Mouse (Mus musculus): ENCODE data around the gene Cwh43.
A peak's percentile ranks its signal among the peaks of the same experiment; 100 is the strongest.

Cwh43 gene

DNA sequence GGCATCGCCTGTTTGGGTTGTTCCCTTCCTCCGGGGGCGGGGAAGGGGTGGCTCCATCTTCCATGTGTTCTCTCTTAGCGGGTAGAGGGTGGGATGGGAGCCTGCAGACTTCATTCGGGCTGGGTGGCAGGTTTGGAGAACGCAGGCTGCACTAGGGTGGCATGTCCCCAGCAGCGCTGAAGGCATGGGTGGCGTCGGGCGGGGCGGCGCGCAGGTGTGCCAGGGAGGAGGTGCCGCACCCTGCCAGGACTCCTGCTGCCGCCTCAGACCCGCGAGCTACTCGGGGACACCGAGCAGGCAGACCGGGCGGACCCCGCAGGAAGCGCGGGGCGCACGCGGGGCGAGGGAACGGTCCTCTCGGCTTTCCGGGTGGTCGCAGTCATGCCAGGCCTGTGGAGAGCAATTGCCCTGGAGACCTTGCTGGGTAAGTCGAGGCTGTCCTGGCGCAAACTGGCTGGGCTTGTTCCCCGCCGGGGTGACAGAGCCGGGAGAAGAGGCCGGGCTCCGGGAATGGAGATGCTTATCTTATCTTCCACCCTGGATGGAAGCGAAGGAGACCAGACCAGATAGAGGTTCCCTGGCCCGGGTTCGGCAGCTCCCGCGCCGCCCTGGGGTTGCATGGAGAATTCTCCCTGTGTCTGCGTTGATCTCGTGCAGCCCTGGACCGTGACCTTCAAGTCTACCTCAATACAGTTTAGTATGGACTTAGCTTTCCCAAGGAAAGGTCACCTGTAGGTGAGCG is at the start of gene Cwh43:
Cwh43 (plus strand) TSS at position 95 of the 742 bp plus-strand sequence.
- peak; percentile 62 to 66 for DNase-seq (ENCODE audit: low spot score in 2 of 2)

DNA sequence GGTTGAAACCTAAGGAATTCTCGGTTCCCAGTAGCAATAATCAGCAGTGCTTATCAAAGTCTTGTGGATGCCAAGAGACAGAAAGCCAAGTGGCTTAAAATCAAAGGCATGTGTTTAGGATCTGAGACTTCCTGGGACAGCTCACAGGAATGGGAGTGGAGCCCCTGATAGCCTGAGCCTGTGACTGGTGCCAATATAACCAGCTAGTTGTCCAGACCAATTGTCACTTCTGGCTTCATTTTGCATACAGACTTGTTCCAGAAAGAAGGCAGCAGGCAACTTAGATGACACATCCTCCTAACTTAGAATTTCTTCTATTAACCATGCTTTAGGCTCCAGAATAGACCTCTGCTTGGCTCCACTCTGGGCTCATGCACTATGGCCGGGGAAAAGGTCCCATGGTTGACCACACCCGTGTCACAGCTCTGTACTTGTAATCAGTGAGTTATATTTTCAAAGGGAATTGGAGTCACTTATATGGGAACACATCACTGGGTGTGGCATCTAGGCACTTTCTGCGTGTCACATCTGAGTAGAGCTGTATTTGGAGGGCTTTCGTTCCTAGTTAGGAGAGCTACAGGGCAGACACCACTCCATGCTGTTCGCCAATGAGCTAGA is 46.6 kb upstream of the Cwh43 start:
- DNase-seq (ENCODE audit: low spot score in 2 of 2): no peak

DNA sequence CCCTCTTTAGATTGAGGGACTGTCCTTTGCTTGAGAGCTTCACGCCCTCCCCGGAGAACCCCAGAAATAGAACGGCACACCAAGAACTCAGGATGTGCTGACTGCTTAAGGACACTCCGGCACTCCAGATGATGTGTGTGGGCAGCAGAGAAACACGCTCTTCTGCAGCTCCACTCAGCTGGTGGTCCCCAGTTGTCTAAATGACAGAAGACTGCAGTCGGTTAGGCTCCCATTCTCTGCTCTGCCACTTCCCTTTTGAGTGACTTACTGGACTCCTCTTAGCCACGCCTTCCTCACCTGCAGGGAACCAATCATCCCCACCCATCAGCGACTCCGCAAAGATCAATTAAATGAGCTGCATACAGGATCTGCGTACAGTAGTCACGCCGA is 46.1 kb upstream of the Cwh43 start:
- peak; percentile 54 to 80 for DNase-seq (ENCODE audit: low spot score in 2 of 2)

DNA sequence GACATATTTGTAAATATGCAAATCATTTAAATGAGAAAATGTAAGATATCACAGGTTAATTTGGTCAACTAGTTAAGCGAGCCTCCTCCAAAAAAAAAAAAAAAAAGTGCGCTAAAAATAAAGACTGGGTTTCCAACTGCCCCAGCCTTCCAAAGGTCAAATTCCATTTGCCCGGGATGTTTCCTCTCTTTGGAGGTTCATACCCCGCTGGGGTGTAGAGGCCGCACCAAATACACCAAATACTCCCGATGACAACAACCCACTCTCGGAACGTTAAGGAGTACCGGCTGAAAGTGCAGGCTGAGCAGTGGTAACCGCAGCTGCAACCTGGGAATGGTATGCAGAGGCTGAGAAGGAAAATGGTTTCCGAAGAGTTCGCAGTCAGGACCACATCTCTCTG is 45.6 kb upstream of the Cwh43 start:
- DNase-seq (ENCODE audit: low spot score in 2 of 2): no peak

DNA sequence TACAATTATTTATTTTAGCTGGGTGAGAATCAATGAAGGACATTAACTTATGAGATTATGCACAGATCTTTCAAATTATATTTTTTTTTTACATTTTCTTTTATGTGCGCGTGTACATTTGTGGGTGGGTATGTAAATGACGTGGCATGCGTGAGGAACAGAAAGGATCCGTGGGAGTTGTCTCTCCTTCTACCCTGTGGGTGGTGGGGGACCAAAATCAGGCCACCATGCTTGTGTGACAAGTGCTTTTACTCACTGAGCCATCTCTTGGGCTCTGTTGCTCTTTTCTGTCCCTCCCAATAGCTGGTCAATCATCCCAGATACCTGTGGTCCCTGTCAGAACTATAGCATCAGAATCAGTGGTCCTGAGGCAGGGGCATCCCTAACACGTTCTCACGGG is 43.5 kb upstream of the Cwh43 start:
- no peak for DNase-seq (ENCODE audit: low spot score in 2 of 2)

DNA sequence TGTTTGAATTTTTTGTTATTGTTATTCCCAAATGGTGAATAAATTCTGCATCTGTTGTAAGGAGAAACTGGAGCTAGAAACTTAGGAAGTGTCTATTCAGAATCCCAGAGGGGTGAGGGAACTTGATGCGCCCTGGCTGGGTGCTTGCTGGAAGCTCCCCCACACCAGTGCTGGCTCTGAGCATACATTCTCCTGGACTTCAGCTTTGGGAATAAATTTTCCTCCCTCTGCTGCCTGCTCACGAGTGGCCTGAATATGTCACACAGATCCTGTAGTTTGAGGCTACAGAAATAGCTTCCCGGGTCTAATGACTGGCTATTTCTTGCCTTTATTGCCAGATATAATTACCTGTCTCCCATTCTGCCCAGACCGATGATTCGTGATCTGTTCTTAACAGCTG is 43.1 kb upstream of the Cwh43 start:
- DNase-seq (ENCODE audit: low spot score in 2 of 2): no peak

DNA sequence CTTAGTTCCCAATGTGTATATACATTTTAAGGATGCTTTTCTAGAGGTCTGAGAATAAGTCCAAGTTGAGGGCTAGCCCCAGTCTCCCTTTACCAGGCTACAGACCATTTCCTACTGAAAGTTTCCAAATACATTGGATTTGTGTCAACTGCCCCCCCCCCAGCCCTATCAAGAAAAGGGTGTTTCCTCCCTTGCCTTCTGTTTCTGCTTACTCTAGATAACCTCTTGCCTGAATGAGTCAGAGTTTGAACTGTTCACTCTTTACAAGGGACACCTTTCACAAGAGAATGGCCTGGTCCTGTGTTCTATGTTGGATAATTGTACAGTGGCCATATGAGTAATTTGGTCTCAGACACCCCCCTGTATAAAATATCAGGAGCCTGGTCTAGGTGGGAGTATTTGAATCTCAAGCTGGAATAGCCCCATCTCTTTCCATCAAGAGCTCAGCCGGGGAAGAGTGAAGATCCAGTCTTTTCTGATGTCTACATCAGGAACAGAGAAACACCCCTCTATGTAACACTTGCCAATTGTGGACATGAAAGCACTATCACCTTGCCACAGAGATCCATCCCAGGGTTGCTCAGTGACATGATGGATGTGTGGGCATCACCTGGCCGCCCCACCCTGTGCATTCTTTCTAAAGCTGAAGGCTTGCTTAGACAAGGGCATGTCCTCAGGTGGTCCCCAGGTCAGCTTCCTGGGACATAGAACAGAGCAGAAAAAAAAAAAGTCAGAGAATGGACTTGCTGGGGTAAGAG is 41.6 kb upstream of the Cwh43 start:
- no peak for DNase-seq (ENCODE audit: low spot score in 2 of 2)

DNA sequence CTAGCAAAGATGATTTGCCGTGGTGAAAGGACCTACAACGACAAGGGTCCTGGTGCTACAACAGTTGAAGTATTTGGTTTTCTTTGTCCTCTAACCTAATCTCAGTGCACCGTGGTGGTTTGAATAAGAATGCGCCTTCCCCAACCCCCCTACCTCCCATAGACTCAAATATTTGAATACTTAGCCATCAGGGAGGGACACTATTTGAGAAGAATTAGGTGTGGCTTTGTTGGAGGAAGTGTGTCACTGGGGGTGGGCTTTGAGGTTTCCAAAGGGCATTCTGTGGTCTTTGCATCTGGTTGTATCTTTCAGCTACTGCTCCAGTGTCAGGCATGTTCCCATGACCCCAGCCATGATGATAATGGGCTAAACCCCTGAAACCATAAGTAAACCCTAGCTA is 38.0 kb upstream of the Cwh43 start:
- DNase-seq (ENCODE audit: low spot score in 2 of 2): no peak

DNA sequence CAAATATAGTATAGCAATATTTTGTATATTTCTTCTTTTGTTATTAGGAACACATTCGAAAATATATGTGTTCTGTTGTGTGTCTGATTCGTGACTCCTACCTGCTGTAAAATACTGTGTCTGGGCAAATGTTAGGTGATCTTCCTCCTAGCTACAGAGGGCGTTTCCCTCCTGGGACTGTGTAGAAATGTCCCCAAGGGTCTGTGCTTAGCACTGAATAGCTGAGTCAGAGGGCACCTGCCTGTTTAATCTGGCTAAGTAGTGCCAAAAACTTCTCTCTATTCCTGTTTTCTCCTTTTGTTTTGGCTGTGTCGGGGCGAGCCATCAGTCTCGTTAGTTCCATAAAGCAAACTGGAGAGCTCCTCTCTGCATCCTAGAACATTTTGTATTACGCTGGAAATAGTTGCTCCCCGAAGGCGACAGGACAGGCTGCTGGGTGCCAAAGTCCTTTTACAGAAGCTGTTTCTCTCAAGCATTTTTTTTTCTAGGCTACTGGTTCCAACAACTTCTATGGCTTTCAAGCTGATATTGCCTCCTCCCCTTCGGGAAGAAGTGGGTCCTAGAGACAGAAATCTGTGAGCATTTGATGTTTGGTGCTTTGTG is 36.9 kb upstream of the Cwh43 start:
- DNase-seq (ENCODE audit: low spot score in 2 of 2): no peak

DNA sequence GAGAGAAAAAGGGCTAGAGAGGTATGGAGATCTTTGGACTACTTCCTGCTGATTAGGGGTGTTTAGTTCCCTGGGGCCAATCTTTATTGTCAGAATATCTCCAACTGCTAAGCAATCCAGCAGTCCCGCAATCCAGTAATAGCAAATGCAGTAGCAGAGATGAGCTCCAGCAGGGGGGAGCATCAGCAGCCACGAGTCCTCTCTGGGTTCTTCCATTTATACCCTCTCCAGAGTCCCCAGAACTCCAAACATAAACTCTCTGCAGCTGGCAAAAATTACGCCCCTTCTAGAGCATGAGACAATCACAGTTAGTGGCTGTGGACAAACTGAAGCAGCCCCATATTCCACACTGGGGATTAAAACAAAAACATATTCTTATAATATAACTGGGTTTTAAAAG is 36.1 kb upstream of the Cwh43 start:
- DNase-seq (ENCODE audit: low spot score in 2 of 2): no peak

DNA sequence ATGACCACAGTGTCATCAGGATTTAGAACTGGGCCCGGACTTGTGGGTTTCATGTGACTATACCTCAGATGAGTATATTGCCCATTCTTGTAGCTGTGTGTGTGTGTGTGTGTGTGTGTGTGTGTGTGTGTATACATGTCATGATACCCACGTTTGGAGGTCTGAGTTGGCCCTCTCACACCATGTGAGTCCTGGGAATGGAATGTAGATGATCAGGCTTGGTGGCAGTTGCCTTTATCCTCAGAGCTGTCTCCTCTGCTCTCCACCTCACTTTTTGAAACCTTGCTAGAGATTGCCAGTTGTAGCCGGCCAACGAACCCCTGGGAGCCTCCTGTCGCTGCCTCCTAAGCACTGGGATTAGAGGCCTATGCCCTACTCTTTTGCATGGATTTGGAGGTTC is 33.3 kb upstream of the Cwh43 start:
- DNase-seq (ENCODE audit: low spot score in 2 of 2): no peak

DNA sequence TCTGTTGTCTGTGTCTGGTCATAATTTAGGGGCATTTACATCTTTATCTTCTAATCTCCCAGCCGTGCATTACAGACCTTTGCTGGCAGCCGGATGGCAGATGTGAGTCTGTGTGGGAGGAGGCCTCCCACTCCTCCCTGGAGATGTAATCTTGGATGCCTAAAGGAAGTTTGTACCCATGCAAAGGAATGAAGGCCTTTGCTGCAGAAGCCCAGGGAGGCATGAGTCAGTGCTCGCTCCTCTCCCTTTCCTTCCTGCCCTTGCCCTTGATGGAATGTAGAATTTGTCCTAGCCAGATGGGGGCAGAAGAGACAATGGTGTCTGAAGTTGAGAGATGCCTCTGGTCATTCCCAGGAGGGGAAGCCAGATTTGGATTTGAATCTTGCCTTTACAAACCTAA is 32.7 kb upstream of the Cwh43 start:
- DNase-seq (ENCODE audit: low spot score in 2 of 2): no peak

DNA sequence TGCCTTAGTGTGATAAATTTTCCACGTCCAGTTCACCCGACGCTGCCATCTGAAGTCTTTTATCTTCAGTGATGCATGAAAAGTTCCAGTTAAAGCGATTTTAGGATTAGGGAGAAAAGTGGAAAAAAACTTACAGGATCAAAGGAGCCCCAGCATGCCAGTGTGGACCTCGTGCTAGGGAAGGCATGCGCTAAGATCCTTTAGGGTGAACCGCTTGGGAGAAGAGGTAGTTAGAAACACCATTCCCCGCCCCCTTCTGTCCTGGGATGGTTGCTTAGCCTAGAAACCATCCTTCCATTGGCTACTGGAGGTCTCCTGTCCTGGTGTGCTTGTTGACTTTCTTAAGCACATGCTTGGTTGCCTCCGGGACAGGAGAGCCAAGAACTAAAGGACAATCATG is 29.8 kb upstream of the Cwh43 start:
- no peak for DNase-seq (ENCODE audit: low spot score in 2 of 2)

DNA sequence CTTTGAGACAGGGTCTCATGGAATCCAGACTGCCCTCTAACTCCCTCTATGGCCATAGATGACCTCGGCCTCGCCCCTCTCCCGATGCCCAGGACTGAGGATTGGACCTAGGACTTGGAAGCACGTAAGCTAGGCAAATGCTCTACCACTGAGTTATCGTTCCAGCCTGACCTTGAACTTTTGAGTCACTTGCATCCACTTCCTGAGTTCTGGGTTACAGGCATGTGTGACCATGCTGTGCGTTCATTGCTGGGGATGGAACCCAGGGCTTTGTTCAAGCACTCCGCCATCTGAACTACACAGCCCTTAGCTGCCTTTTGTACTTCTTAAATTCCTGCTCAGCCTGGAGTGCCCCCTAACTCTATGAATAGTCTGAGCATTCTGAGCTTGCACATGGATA is 29.4 kb upstream of the Cwh43 start:
- DNase-seq (ENCODE audit: low spot score in 2 of 2): no peak

DNA sequence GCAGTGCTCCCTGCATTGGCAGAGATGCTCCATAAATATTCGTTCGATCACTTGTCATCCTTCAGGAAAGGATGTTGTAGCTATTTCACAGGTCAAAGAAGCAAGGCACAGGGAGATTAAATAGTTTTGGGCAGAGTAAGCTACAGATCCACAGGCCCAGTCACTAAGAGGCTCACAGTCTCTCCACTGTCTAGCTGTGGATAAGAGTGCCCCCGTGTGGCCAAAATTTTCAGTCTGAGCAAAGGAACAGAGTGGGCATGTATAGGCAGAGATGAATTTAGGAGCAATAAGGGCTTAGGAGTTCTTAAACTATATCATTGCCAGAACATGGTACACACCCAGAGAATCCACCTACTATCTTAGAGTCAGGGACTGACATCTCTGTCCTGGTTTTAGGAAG is 26.0 kb upstream of the Cwh43 start:
- DNase-seq (ENCODE audit: low spot score in 2 of 2): peak; percentile 88 to 93

DNA sequence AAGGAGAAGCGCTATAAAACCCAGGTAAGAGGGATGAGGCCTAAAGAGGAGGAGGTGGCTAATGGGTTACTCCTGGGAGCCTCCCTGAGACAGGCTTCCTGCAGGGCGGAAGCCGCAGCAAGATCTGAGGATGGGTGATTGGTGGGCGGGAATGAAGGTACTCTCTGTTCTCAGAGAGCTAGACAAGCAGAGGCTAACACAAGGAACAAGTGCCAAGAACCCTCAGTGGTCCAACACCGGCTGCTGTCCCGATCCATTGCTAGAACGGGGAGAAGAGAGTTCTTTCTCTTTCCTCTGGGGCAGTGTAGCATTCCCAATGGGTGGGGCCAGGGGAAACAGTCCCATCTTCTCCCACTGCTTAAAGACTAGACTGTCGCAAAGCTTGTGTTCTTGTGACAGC is 25.0 kb upstream of the Cwh43 start:
- DNase-seq (ENCODE audit: low spot score in 2 of 2): no peak

DNA sequence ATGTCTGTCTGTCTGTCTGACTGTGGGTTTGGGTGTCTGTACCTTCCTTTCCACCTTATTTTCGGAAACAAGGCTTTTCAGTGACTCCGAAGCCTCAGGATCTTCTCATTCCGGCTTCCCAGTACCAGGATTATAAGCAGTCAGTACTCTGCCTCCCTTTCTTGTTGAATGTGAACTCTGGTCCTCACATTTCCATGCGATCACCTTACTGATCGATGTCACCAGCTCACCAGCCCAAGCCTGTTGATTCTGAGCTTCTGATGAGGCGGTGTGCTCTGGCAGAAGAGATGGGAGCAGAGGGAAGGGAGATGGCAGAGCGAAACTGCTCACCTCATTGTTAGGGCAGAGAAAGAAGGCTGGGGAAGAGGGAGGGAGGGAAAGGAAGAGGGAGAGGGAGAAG is 24.4 kb upstream of the Cwh43 start:
- DNase-seq (ENCODE audit: low spot score in 2 of 2): no peak

DNA sequence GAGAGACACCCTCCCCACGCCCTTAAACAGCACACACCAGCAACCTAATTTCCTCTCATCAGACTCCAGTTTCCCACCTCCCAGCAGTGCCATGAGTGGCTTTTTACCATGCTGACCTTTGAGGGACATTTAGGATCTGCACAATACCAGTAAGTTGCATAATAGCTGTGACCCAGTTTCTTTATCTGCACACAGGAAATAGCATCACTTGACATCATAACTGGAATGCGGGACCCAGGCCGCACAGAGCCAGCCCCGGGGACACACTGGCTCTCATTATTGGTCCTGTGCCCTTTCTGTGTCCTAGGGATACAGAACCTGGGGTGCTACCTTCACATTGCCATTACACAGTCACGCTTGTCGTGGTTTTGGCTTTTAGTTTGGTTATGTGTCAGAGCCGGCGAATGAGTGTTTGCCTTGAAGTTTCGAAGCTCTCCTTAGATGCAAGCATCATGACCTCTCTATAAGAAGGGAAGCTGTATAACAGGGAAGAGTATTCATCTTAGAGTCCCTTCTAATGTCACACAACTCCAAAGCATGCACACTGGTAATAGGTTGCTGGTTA is 23.8 kb upstream of the Cwh43 start:
- no peak for DNase-seq (ENCODE audit: low spot score in 2 of 2)

DNA sequence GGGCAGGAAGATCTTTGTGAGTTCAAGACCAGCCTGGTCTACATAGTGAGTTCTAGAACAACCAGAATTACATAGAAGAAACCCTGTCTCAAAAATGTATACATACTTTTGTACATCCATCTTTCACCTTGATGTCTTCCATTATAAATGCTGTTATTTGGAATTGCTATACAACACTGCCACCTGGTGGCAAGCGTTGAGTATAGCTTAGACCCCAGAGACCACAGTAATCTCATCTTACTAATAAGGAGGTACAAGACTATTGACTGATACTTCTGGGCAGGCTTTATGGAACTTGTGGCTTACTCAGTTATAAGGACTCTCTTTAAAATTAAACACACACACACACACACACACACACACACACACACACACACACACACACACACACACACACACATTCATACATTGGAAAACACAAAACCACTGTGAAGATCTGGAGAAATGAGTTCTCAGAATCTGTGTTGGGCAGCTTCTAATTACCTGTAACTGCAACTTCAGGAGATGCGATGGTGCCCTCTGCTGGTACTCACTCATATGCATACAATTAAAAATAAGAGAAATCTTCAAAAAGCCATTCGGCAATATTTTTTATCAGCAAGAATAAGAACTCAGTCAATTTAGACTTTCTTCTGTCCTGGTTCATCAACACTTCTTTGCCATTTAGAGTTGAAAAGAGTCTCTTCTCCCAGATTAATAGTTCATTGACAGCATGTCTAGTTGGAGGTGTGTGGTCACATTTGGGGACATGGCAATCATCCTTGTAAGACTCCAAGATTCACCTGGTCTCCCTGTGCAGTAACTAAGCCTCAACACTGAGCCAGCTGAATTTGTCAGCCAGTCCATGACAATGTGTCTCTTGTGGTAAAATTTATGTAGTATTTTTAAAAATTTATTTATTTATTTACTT is 22.9 kb upstream of the Cwh43 start:
- DNase-seq (ENCODE audit: low spot score in 2 of 2): peak; percentile 70 to 85

DNA sequence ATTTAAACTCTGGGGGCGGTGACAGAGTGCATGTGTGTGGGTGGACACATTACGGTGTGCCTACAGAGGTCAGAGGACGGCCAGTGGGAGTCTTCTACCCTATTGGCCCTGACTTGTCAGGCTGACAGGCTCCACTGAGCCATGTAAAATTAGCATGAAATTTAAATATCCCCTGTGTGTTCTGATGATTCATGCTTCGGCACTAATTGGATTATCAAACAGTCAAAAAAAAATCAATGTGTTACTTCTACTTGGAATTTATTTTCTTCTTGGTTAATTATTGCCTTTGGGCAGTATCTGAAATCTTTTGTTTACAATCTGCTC is 22.3 kb upstream of the Cwh43 start:
- no peak for DNase-seq (ENCODE audit: low spot score in 2 of 2)

DNA sequence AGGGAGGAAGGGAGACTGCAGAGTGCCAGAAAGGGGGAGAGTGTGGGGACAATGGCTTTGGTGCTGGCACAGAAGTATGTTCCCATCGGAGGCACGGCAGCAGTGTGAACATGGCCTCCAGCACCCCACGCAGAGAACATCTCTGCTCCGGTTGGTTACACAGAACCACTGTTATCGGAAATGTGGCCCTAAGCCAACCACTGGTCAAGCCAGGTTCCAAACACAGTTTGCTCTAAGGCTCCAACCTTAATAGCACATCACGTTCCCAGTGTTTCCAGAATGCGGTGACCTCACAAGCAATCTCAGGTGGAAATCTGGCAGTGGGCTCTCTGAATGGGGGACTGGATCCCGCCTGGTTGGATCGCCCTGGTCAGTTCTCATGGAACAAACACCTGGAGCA is 12.8 kb upstream of the Cwh43 start:
- DNase-seq (ENCODE audit: low spot score in 2 of 2): no peak

Measured in right cerebral cortex, postnatal 10 days (tissue).